Comparison of ENCODE assay signal across 13 mouse cellular contexts in genomic region chr4:151880044-151880690, GRCm38 (mm10). TPM values are rescaled to one million over a fixed set of nuclear protein-coding genes. Genes with fewer than 3 reads are reported as not detected.
DNase-seq lines count a peak whose midpoint lies in the region; ATAC-seq and TF ChIP-seq lines count a peak whose summit lies in the region.
"Had no signal": no experiment of that assay in that cellular context is flagged by ENCODE, and none has a peak within 500 bp of the region (broad histone marks: within the 10 kb centered on the region; RNA-seq: fewer than 3 reads in every experiment).

No protein-coding gene starts in this region.

- H3K27me3 ChIP-seq in hindbrain, postnatal 0 days (ENCODE audit: insufficient read depth, low read length) = no peaks in the 10 kb centered on the region
- 0 out of 2 replicates have a peak, but pooled peaks cover 4% of the 10 kb centered on the region for H3K27me3 ChIP-seq in hindbrain, embryonic 13.5 days
- H3K27me3 ChIP-seq: hindbrain, embryonic 15.5 days had no signal

- H3K36me3 ChIP-seq in hindbrain, postnatal 0 days (ENCODE audit: insufficient read depth, low read length) = no peaks in the 10 kb centered on the region
- no peaks in the 10 kb centered on the region for H3K36me3 ChIP-seq in hindbrain, embryonic 13.5 days
- H3K36me3 ChIP-seq: hindbrain, embryonic 15.5 days had no signal

- no peak for DNase-seq in hindbrain, postnatal 0 days (ENCODE audit: low spot score)
- peak; percentile 66 for DNase-seq in 416B (ENCODE audit: low read depth)
- DNase-seq in ES-CJ7 (ENCODE audit: low read depth, low spot score) = peak; percentile 85
- no peak for DNase-seq in frontal cortex, postnatal 14 days (ENCODE audit: low spot score in 2 of 2)
- no peak for DNase-seq in urinary bladder, postnatal 36 days (ENCODE audit: low spot score in 2 of 2)
- no peak for DNase-seq in thymus, postnatal 25 days
- DNase-seq: heart, adult 18-20 months; kidney, postnatal 4 days; lung, postnatal 14 days had no signal

- peaks cover 3% of the 10 kb centered on the region; the same call in 1 of the 2 replicates for H3K4me1 ChIP-seq in hindbrain, postnatal 0 days (ENCODE audit: insufficient read depth, low read length)
- H3K4me1 ChIP-seq in hindbrain, embryonic 13.5 days (replicated peaks) = peaks cover 19% of the 10 kb centered on the region

- peak; percentile 51 for TF ChIP-seq CTCF in hindbrain, postnatal 0 days (IDR thresholded peaks at IDR 0.05; ENCODE audit: low read depth)

- H3K4me2 ChIP-seq in hindbrain, postnatal 0 days (ENCODE audit: low read depth, low read length) = no peak overlapping the region
- H3K4me2 ChIP-seq in hindbrain, embryonic 13.5 days = no peak overlapping the region
- H3K4me2 ChIP-seq: hindbrain, embryonic 15.5 days had no signal

- WGBS in hindbrain, postnatal 0 days = 79% methylated on average over 5 of the region's 5 CpGs
- 79% methylated on average over 5 of the region's 5 CpGs for WGBS in hindbrain, embryonic 13.5 days

- ATAC-seq in hindbrain, postnatal 0 days = no peak
- no peak for ATAC-seq in hindbrain, embryonic 13.5 days (ENCODE audit: low FRiP score)
- peak; percentile 80 for ATAC-seq in erythroblast, adult 5-6 weeks (replicated peaks; ENCODE audit: low FRiP score, poor library complexity, severe bottlenecking)
- ATAC-seq: forebrain, embryonic 14.5 days had no signal

- H3K27ac ChIP-seq in hindbrain, postnatal 0 days = no peak overlapping the region
- no peak overlapping the region for H3K27ac ChIP-seq in hindbrain, embryonic 13.5 days
- H3K27ac ChIP-seq: hindbrain, embryonic 15.5 days had no signal

- 0 out of 2 replicates have a peak, but pooled peaks cover 2% of the 10 kb centered on the region for H3K9me3 ChIP-seq in hindbrain, postnatal 0 days (ENCODE audit: low read length)
- H3K9me3 ChIP-seq in hindbrain, embryonic 13.5 days = no peaks in the 10 kb centered on the region
- H3K9me3 ChIP-seq: hindbrain, embryonic 15.5 days had no signal

- H3K4me3 ChIP-seq in hindbrain, postnatal 0 days (ENCODE audit: low read length) = no peak overlapping the region
- no peak overlapping the region for H3K4me3 ChIP-seq in hindbrain, embryonic 13.5 days
- H3K4me3 ChIP-seq: hindbrain, embryonic 15.5 days had no signal

- H3K9ac ChIP-seq in hindbrain, postnatal 0 days (replicated peaks; ENCODE audit: low read length) = no peak overlapping the region
- H3K9ac ChIP-seq in hindbrain, embryonic 13.5 days = no peak overlapping the region
- H3K9ac ChIP-seq: hindbrain, embryonic 15.5 days had no signal

RNA-seq across cellular contexts. Expression of gene Camta1, which starts 18.5 kb away (rescaled TPM):
- total RNA-seq in hindbrain, postnatal 0 days (2014; rRNA removed) = 127 and 179 TPM in 2 replicates
- polyA plus RNA-seq in hindbrain, postnatal 0 days (2015; fragmentation: Nextera tagmentation; extraction: Ambion mirVana) = 133 and 145 TPM in 2 replicates
- polyA plus RNA-seq in hindbrain, embryonic 13.5 days (2015; fragmentation: Nextera tagmentation; extraction: Ambion mirVana) = 159 and 162 TPM in 2 replicates
- total RNA-seq in erythroblast, adult 5-6 weeks (2015; ENCODE audit: low replicate concordance) = 11.7 and 27.8 TPM in 2 replicates
- total RNA-seq in erythroblast, adult 5-6 weeks (2017; ENCODE audit: low replicate concordance) = 4.9 and 25.7 TPM in 2 replicates

RNA-seq across cellular contexts. Expression of gene Dnajc11, which starts 53.3 kb away (rescaled TPM):
- total RNA-seq in hindbrain, postnatal 0 days (2014; rRNA removed) = 94.5 and 108 TPM in 2 replicates
- polyA plus RNA-seq in hindbrain, postnatal 0 days (2015; fragmentation: Nextera tagmentation; extraction: Ambion mirVana) = 64.1 and 65.6 TPM in 2 replicates
- polyA plus RNA-seq in hindbrain, embryonic 13.5 days (2015; fragmentation: Nextera tagmentation; extraction: Ambion mirVana) = 84.3 and 86.5 TPM in 2 replicates
- total RNA-seq in erythroblast, adult 5-6 weeks (2015; ENCODE audit: low replicate concordance) = 17.1 and 26.3 TPM in 2 replicates
- total RNA-seq in erythroblast, adult 5-6 weeks (2017; ENCODE audit: low replicate concordance) = 39.4 and 50.2 TPM in 2 replicates

Comparison
In these comparisons a context has a peak if more than half of its experiments do, and no peak if none do; other contexts are left out.
1. DNase-seq: peak in 416B (single experiment) and ES-CJ7 (single experiment); none in hindbrain, postnatal 0 days (single experiment), frontal cortex, postnatal 14 days (0 of 2), urinary bladder, postnatal 36 days (0 of 2) and thymus, postnatal 25 days (single experiment).